Mouse (Mus musculus): ENCODE data around the gene Zg16. TPM values are rescaled to one million over a fixed set of nuclear protein-coding genes. Genes with fewer than 3 reads are reported as not detected.

The Zg16 gene
- polyA plus RNA-seq, 1 experiment from 2014 or later, result not detected

- Histone ChIP-seq H3K4me1 (replicated peaks) (peaks cover 50% of the 10 kb centered on the region), H3K27me3 (ENCODE audit: insufficient read depth, poor library complexity, severe bottlenecking) (no peaks in the 10 kb centered on the region), H3K36me3 (peaks cover 81% of the 10 kb centered on the region), H3K9me3 (no peaks in the 10 kb centered on the region), H3K27ac (peak within 1 kb of the TSS; percentile 100), H3K4me3 (peak within 1 kb of the TSS; percentile 90)
- DNase-seq (ENCODE audit: low spot score), result peak; percentile 100
- under 1% methylated on average over 57 of the region's 63 CpGs for WGBS
Measured at GRCm38 (mm10) chr7:127026984-127027726, 60.0 kb downstream of the Zg16 start, which contains the start of gene Maz. TSS of gene Maz (minus strand) at chr7:127027037.

- peak overlapping the region; percentile 100 for H3K27ac ChIP-seq
- H3K27me3 ChIP-seq (ENCODE audit: insufficient read depth, poor library complexity, severe bottlenecking), result no peaks in the 10 kb centered on the region
- 8% methylated on average over 36 of the region's 48 CpGs for WGBS
- peaks cover 80% of the 10 kb centered on the region for H3K36me3 ChIP-seq
- H3K4me1 ChIP-seq (replicated peaks), result peaks cover 56% of the 10 kb centered on the region
- no peak for DNase-seq (ENCODE audit: low spot score)
- peak overlapping the region; percentile 90 for H3K4me3 ChIP-seq
- no peaks in the 10 kb centered on the region for H3K9me3 ChIP-seq
Measured at GRCm38 (mm10) chr7:127026616-127026983, 60.5 kb downstream of the Zg16 start.

GRCm38 (mm10) chr7:127026161-127026600, 60.9 kb downstream of the Zg16 start:
- DNase-seq (ENCODE audit: low spot score), result peak; percentile 79
- Histone ChIP-seq H3K27me3 (ENCODE audit: insufficient read depth, poor library complexity, severe bottlenecking) (no peaks in the 10 kb centered on the region), H3K36me3 (peaks cover 76% of the 10 kb centered on the region), H3K9me3 (no peaks in the 10 kb centered on the region), H3K27ac (peak overlapping the region; percentile 100), H3K4me1 (replicated peaks) (peaks cover 60% of the 10 kb centered on the region), H3K4me3 (peak overlapping the region; percentile 90)
- under 1% methylated on average over 48 of the region's 48 CpGs for WGBS

- H3K4me3 ChIP-seq, result peak overlapping the region; percentile 90
- under 1% methylated on average over 65 of the region's 65 CpGs for WGBS
- no peaks in the 10 kb centered on the region for H3K27me3 ChIP-seq (ENCODE audit: insufficient read depth, poor library complexity, severe bottlenecking)
- peak overlapping the region; percentile 100 for H3K27ac ChIP-seq
- no peaks in the 10 kb centered on the region for H3K9me3 ChIP-seq
- H3K4me1 ChIP-seq (replicated peaks), result peaks cover 65% of the 10 kb centered on the region
- H3K36me3 ChIP-seq, result peaks cover 71% of the 10 kb centered on the region
- no peak for DNase-seq (ENCODE audit: low spot score)
Measured at GRCm38 (mm10) chr7:127025556-127026160, 61.5 kb downstream of the Zg16 start.

- Histone ChIP-seq H3K4me1 (replicated peaks) (peaks cover 72% of the 10 kb centered on the region), H3K36me3 (peaks cover 64% of the 10 kb centered on the region), H3K27me3 (ENCODE audit: insufficient read depth, poor library complexity, severe bottlenecking) (no peaks in the 10 kb centered on the region), H3K9me3 (no peaks in the 10 kb centered on the region), H3K27ac (peak overlapping the region; percentile 100), H3K4me3 (peak overlapping the region; percentile 90)
- WGBS, result 1% methylated on average over 30 of the region's 30 CpGs
- DNase-seq (ENCODE audit: low spot score), result peak; percentile 83
Measured at GRCm38 (mm10) chr7:127024755-127025555, 62.2 kb downstream of the Zg16 start.

GRCm38 (mm10) chr7:127023896-127024690, 63.0 kb downstream of the Zg16 start:
- Histone ChIP-seq H3K9me3 (no peaks in the 10 kb centered on the region), H3K4me1 (replicated peaks) (peaks cover 81% of the 10 kb centered on the region), H3K36me3 (peaks cover 60% of the 10 kb centered on the region)

GRCm38 (mm10) chr7:127023272-127023691, 63.8 kb downstream of the Zg16 start:
- peak overlapping the region; percentile 100 for H3K27ac ChIP-seq
- peaks cover 84% of the 10 kb centered on the region for H3K4me1 ChIP-seq (replicated peaks)
- WGBS, result 79% methylated on average over 13 of the region's 13 CpGs
- H3K27me3 ChIP-seq (ENCODE audit: insufficient read depth, poor library complexity, severe bottlenecking), result no peaks in the 10 kb centered on the region
- no peaks in the 10 kb centered on the region for H3K9me3 ChIP-seq
- H3K4me3 ChIP-seq, result peak overlapping the region; percentile 90
- DNase-seq (ENCODE audit: low spot score), result no peak
- H3K36me3 ChIP-seq, result peaks cover 51% of the 10 kb centered on the region

More at GRCm38 (mm10) chr7:127023896-127024690, 63.0 kb downstream of the Zg16 start:
- H3K4me3 ChIP-seq, result peak overlapping the region; percentile 90
- WGBS, result 38% methylated on average over 19 of the region's 19 CpGs
- H3K27ac ChIP-seq, result peak overlapping the region; percentile 100
- no peak for DNase-seq (ENCODE audit: low spot score)
- H3K27me3 ChIP-seq (ENCODE audit: insufficient read depth, poor library complexity, severe bottlenecking), result no peaks in the 10 kb centered on the region

GRCm38 (mm10) chr7:127022528-127023271, 64.4 kb downstream of the Zg16 start:
- H3K27ac ChIP-seq, result peak overlapping the region; percentile 100
- DNase-seq (ENCODE audit: low spot score), result no peak
- H3K9me3 ChIP-seq, result no peaks in the 10 kb centered on the region
- peaks cover 84% of the 10 kb centered on the region for H3K4me1 ChIP-seq (replicated peaks)
- no peaks in the 10 kb centered on the region for H3K27me3 ChIP-seq (ENCODE audit: insufficient read depth, poor library complexity, severe bottlenecking)
- 77% methylated on average over 7 of the region's 7 CpGs for WGBS
- H3K36me3 ChIP-seq, result peaks cover 46% of the 10 kb centered on the region
- peak overlapping the region; percentile 90 for H3K4me3 ChIP-seq

GRCm38 (mm10) chr7:127021563-127022527, 65.3 kb downstream of the Zg16 start:
- Histone ChIP-seq H3K27ac (peak overlapping the region; percentile 86), H3K36me3 (peaks cover 43% of the 10 kb centered on the region), H3K4me1 (replicated peaks) (peaks cover 80% of the 10 kb centered on the region), H3K9me3 (no peaks in the 10 kb centered on the region), H3K27me3 (ENCODE audit: insufficient read depth, poor library complexity, severe bottlenecking) (no peaks in the 10 kb centered on the region), H3K4me3 (peak overlapping the region; percentile 90)
- DNase-seq (ENCODE audit: low spot score), result no peak
- WGBS, result 39% methylated on average over 5 of the region's 5 CpGs

- no peaks in the 10 kb centered on the region for H3K27me3 ChIP-seq (ENCODE audit: insufficient read depth, poor library complexity, severe bottlenecking)
- H3K9me3 ChIP-seq, result no peaks in the 10 kb centered on the region
- peaks cover 43% of the 10 kb centered on the region for H3K36me3 ChIP-seq
- WGBS, result under 1% methylated on average over 37 of the region's 37 CpGs
- peak within 1 kb of the TSS; percentile 90 for H3K4me3 ChIP-seq
- peak; percentile 68 for DNase-seq (ENCODE audit: low spot score)
- H3K4me1 ChIP-seq (replicated peaks), result peaks cover 88% of the 10 kb centered on the region
- H3K27ac ChIP-seq, result peak within 1 kb of the TSS; percentile 86
Measured at GRCm38 (mm10) chr7:127020901-127021562, 66.1 kb downstream of the Zg16 start, which contains the start of the genes Gm42742 and Prrt2. TSS of gene Gm42742 (minus strand) at chr7:127021097. TSS of gene Prrt2 (minus strand) at chr7:127021211.
